Mouse (Mus musculus) right cerebral cortex, postnatal 14 days (tissue): ENCODE measurements around the gene Casc3.
A peak's percentile ranks its signal among the peaks of the same experiment; 100 is the strongest.

ENCODE experiments used
- DNase-seq: peaks from one replicate; pipeline ENCODE4 v3.0.0; 2022

Gene Casc3

GRCm38 (mm10) chr11:98804605-98805004 lies at the start of gene Casc3:
Casc3 (plus strand) TSS chr11:98804905.
- DNase-seq = no peak

- DNase-seq = no peak
Observed at GRCm38 (mm10) chr11:98755726-98756380, 48.9 kb upstream of the Casc3 start.

GRCm38 (mm10) chr11:98756711-98757110 lies 48.0 kb upstream of the Casc3 start:
- no peak for DNase-seq

GRCm38 (mm10) chr11:98761939-98762338 lies 42.8 kb upstream of the Casc3 start:
- no peak for DNase-seq

DNA sequence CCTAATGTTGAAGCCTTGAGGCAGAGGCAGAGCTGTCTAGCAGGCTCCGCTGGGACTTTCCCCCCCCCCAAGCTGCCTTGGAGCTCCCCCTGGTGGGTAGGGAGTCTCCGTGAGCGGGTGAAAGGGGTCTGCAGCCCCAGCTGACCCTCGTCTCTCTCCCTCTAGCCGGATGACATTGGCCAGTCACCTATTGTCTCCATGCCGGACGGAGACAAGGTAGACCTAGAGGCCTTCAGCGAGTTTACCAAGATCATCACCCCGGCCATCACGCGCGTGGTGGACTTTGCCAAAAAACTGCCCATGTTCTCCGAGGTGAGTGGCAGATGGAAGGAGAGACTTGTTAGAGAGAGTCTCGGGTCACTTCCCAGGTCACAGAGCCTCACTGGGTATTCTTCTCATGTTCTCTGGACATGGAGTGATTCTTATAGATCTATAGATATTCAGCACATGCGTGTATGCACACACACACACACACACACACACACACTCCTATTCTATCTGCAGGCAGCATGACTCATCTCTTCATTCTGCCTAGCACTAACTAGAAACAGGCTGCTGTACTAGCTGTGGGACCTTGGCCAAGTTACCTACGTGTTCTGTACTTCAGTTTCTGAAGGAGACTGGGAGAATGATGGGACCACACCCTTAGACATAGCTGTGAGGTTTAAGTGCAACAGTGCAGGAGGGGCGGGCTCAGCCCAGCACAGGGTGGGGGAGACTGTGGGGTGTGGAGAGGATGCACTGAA lies 41.8 kb upstream of the Casc3 start:
- peak; percentile 22 for DNase-seq

DNA sequence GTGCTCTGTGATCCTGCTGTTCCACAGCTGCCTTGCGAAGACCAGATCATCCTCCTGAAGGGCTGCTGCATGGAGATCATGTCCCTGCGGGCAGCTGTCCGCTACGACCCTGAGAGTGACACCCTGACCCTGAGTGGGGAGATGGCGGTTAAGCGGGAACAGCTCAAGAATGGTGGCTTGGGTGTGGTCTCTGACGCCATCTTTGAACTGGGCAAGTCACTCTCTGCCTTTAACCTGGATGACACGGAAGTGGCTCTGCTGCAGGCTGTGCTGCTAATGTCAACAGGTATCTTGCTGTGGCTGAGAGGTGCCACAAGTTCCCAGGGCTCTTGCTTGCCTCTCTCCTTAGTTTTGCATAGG lies 41.2 kb upstream of the Casc3 start:
- DNase-seq = no peak

- DNase-seq = no peak
Observed at GRCm38 (mm10) chr11:98764091-98764490, 40.6 kb upstream of the Casc3 start.

DNA sequence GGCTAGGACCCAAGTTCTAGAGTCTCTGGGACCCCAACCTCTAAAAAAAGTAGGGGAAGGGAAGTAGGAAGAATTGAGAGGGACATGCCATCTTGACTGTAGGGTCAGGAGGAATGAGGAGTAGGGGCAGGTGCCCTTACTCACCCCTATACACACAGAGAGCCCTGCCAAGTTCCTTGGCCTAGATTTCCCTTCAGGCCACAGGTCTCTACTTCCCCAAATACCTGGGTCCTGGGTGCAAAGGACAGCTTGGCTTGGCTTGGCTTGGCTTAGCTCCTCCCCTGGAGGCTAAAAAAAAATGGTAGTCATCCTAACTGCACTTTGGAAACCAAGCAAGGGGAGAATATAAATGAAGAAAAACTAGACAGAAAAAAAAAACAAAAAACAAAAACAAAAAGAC lies 40.0 kb upstream of the Casc3 start:
- DNase-seq = no peak

GRCm38 (mm10) chr11:98765421-98766309 lies 39.0 kb upstream of the Casc3 start:
- DNase-seq = no peak

- no peak for DNase-seq
Observed at GRCm38 (mm10) chr11:98766346-98766745, 38.4 kb upstream of the Casc3 start.

- no peak for DNase-seq
Observed at GRCm38 (mm10) chr11:98766816-98767215, 37.9 kb upstream of the Casc3 start.

DNA sequence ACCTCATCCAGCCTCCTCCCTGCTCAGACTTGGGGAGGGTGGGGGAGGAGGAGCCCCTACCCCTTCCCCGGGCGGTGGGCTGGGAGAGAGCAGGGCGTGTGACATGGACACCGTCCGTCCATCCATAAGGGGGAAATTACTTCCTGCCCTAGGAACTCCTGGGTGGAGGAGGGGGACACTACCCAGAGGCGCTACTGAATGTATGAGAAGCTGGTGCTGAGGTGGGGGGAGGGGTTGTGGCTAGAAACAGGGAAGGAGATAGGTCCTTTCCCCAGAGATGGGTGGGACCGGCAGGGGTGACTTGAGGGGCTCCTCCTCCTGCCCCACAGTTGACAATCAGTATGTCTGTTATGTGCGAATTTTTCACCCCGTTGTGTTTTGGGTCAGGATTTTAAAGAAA lies 37.4 kb upstream of the Casc3 start:
- peak; percentile 76 for DNase-seq

DNA sequence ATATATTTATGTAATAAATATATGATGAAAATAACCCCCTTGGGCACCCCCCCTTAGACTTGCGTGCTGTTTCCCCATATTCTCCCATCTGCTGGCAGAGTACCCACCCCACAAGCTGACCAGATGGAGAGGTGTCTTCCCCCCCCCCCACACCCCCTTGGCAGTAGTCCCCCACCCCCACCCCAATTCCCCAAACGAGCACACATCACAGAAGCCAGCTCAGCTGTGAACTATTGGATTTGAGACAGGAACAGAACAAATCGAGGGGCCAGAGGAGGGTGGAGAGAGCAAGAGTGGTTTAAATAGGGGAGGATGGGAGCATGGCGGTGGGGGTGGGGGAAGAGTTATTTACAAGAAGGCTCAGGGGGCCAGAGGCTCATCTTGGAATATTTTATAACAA lies 37.0 kb upstream of the Casc3 start:
- no peak for DNase-seq

DNA sequence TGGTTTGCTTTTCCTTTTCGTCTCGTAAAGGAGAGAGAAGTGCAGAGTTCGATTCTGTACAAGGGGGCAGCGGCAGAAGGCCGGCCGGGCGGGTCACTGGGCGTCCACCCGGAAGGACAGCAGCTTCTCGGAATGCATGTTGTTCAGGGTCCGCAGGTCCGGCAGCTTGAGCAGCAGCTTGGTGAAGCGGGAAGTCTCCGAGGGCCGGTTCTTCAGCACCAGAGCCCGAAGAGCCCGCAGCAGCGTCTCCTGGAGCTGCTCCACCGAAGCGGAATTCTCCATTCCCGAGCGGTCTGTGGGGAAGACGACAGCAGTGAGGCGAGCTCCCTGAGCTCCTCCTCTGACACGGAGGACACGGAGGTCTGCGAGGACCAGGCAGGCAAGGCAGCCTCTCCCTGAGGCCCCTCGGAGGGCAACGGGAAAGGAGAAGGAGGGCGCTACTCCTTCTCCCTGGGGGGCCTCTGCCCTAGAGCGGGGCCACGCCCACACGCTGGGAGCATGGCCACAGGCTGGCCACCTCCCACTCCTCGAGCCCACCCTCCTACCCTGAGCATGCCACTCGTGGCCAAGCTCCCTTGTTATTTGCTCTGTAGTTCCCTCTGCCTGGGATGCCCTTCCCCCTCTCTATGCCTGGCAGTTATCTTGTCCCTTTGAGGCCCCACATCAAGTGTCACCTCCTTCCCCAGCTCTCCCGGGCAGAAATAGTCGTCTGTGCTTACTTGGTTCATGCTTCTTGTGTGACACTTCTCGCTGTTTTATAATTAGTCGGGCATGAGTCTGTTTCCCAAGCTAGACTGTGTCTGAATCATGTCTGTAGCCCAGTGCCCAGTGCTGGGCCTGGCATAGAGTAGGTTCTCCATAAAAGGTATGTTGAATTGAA lies 36.3 kb upstream of the Casc3 start:
- no peak for DNase-seq

DNA sequence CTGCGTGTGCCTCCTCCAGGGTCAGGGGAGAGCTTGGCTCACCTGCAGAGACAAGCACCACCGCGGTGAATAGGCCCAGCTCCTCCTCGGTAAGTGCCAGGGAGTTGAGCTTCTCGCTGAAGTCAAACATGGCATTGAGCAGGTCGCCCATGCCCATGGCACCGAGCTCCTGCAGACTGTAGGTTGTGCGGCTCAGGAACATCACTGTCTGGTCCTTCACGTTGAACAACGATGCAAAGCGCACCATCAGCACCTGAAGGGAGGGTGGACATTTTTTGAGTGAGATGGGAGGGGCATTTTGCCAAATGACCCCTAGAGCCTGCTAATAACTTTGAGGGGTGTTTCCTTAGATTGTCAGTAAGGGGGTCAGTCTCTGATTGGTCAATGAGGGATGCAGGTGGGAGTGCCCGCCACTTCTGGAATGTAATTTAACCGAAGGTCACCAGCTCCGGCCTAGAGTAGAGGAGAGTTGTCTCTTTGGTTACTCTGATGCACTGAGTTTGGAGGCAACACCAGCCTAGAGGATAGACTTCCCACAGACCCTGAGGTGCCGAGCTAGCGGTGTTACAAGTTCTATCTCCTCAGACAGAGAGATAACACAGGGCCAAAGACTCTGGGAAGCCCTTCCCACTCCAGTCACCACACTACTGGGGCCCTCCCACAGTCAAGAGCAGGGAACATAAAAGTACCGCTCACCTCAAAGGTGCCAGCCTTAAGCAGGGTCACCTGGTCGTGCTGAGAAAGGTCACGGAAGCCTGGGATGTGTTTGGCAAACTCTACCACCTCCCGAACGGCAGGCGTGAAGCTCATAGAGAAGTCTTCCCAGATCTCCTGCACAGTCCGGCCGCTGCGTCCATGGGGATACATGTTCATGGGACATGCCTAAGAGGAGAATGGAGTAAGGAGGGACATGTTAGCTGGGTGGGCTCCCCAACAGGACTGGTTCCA lies 35.4 kb upstream of the Casc3 start:
- no peak for DNase-seq

GRCm38 (mm10) chr11:98770096-98770975 lies 34.4 kb upstream of the Casc3 start:
- no peak for DNase-seq

DNA sequence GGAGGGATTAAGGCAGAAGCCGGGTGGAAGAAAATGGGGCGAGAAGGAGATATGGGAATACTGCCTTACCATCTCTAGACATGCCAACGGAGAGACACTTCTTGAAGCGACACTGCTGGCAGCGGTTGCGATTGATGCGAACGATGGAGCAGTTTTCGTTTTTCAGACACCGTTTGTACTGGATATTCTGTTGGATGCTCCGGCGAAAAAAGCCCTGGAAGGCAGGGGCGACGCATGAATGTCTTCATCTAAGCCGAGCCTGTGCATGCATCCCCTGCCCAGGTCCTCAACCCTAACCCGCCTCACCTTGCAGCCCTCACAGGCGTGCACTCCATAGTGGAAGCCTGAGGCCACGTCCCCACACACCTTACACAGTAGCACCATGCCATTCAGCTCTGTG lies 33.6 kb upstream of the Casc3 start:
- peak; percentile 20 for DNase-seq

DNA sequence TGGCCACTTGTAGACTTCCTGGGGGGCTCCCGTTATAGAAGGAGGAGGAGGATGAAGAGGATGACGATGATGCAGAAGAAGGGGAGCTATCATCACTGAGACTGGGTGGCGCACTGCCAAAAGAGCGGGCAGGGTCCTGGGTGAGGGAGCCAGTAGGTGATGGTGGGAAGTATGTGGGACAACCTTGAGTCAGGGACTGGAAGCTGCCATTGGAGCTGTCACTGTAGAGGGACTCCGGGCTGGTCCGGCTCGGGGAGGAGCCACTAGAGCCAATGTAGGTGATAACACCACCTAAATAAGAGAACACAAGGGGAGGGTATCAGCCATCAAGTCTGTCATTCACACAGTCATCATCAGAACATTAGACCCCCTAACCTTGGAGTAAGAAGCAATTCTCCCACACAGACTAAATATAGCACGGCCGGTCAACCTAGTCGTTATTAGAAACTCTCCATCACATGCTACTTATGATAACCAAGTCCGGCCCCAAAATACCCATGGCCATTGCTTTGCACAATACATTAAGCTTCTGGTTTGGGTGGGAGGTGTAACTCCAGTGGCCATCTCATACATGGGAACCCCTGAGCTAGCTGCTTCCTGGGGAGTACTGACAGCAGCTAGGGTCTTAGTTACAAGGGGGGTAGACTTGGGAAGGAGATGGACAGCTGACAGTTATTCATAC lies 32.7 kb upstream of the Casc3 start:
- peak; percentile 64 for DNase-seq

DNA sequence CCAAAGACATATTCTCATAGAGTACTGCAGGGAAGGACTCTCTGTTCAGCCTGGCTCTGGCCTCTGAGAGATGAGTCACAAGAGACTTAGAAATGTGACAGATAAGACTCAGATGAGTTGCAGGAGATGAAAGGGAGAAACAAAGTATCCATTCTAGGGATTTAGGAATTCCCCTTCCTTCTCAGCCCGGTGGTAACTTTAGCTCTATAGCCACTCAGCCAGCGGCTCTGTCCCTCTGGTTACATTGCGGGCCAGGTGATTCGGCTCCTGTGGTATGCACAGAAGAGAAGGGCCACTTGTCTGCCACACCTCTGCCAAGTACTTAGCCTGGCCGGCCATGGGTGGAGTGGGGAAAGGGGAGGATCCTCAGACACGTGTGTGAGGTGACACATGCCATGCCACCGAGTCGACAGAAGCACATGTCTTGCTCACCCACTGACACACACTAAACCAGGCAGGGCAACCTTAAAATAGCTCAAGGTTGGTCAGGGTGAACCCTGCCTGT lies 32.0 kb upstream of the Casc3 start:
- peak; percentile 35 for DNase-seq
